Mouse (Mus musculus) MN1 (cell line): ENCODE data around the gene Bcl2a1b.
"Not testable (repeated sequence)": the region's sequence is repeated elsewhere in the genome, so short reads cannot be mapped to it uniquely, and the experiment has no call there.

Experiments used
- DNase-seq: peaks from one replicate; pipeline ENCODE4 v3.0.0-alpha.2; 2016; ENCODE audit warnings: low spot score

Bcl2a1b gene

DNA sequence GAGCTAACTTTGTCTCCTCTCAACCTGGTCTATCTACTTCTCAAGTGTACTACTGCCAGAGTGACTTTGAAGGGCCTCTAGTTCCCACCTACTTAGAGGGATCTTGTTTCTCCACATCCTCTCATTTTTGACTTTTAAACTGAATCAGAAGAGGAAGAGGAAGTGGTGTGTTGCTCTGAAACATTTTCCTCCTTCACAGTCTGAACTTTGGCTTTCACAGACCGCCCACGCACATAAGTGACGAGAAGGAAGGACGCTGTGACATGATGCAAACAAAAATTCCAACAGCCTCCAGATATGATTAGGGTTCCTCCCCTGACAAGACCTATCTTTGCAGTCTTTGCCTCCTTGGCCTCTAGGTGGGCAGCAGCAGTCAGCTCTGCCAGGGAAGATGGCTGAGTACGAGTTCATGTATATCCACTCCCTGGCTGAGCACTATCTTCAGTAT, at the start of gene Bcl2a1b, which contains the start of gene Gm29094:
Gene Bcl2a1b (plus strand): TSS at position 241 of the 448 bp plus-strand sequence.
Gene Gm29094 (plus strand): TSS at position 411 of the 448 bp plus-strand sequence.
- not testable (repeated sequence) for DNase-seq

DNA sequence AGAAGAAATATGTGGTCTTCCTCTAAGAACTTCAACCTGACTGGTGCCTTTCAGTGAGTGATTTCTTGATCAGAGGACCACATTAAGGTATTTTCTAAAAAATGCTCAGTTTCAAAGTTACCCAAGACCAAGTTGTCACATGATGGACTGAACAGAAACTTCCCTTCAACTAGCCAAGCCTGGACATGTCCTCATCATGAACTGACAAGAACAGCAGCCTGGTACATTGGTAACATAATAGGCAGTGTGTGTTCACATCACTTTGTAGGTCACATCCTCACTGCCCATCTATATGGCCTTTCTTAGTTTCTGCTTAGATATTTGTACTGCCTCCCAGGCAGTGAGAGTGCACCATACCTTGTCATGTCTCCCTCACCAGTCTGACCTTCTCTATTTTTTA, 26.5 kb upstream of the Bcl2a1b start:
- DNase-seq = not testable (repeated sequence)

DNA sequence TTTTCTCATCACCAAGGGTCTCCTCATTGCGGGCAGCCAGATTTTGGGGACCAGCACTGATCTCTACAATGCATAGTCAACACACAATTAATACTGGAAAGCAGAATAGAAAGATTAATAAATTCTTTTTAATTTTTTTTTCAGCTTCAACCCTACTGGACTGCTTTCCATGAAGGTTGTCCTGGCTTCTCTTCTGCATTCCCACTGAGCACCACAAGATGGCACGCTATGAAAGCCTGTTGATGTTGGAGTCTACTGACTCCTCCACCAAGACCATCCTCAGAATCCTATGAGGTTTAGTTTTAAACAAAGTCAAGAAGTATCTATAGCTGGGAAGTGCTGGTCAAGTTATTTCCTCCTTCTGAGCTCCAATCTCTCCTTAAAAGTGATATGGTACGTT, 20.2 kb upstream of the Bcl2a1b start:
- DNase-seq = peak; percentile 5

DNA sequence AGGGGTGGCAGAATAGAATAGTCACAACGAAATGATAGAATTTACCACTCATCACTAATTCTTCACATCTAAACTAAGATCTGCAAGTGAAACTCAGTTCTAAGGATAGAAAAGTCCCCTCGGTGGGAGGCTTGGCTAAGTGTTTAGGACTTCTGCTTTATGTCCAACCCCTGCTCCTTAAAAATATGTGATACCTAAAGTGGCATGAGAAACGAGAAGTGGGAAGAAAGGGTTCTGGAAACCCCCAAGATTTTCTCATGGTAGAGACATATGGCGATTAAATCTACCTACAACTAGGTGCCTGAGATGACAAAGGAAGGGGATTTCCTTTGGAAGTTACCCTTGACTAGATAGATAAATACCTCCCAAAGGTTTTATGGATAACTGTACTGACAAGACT, 19.5 kb upstream of the Bcl2a1b start:
- DNase-seq = not testable (repeated sequence)

DNA sequence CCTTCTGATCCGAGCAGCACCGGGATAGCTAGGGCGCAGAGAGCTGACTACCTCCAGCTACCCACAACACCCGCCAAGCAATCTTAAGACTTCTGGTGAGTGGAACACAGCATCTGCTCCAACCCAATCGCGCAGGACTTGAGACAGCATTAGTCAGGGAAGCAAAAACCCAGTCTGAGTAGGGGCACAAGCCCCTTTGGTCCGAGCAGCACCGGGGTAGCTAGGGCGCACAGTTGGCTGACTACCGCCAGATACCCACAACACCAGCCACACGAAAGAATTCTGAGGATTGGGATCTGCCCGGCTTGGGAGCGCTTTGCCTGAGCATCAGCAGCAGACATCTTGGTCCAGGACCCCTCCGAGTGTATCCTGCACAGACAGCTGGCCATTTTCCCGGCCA, 12.0 kb upstream of the Bcl2a1b start:
- not testable (repeated sequence) for DNase-seq

DNA sequence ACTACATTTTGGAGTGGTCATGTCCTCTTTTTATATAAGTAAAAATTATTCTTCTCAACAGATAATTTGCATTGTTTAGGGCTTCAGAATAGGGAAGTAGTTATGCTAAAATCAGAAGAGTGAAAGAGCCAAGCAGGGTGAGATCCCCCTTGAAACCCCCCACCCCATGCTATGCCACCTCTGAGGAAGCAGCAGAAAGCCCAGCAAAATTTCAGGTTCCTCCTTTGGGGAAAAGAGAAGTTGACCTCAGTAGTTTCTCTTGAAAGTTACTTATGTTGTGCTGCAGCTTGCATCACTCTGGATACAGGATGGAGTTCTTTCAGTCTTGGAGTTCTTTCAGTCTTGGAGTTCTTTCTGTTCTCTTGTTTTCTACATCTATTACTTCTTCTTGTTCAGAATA, 3.5 kb upstream of the Bcl2a1b start:
- not testable (repeated sequence) for DNase-seq

DNA sequence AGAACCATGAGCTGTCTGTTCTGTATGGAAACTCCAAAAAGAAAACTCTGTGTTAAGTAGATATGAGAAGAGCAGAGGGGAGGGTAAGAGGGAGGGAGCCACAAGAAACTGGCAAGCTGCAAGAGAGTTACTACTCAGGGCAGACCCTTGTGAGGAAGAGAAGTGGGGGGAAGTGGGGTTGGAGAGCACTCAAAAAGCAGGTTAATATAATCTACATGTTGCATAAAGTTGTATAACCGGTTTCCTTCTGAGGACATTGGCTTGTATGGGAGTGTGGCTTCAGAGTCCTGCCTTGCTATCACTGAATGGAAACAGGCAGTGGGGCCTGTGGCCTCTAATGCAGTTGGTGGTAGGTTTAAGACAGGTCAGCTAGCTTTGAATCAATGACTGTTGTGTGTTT, 1.5 kb upstream of the Bcl2a1b start:
- DNase-seq = not testable (repeated sequence)

DNA sequence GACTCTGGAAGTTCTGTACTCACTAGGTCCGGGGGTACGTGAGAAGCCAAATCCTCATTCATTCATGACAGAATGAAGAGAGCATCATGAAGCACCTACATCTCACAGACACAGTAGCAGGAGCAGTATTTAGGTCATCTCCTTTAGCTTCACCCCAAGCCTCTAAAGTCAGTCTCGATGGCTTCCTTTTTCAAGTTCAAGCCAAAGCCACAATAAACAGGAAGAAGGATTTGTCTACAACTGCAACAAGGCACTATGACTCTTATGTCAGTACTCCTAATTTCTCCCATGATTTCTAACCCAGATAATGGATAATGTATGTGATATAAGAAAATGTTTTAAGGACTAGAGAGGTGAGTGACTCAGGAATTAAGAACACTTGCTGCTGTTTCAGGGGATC, 660 bp upstream of the Bcl2a1b start:
- not testable (repeated sequence) for DNase-seq

DNA sequence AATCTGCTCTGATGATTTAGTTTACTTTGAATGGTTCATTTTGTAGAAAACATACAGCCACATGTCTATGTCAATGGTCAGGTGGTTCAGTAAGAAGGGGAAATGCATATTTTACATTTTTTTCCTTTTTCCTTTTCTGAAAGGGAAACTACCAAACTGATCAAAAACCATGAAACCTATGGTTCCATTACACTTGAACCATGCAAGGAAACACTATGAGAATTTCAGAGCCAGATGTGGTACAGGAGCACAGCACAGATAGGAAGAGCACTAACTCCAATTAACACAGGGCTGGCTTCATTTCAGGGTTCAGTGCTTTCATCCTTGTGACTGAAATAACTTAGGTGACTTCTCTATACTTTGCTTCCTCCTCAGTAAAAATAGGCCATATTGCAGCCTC, 3.2 kb downstream of the Bcl2a1b start:
- DNase-seq = not testable (repeated sequence)

DNA sequence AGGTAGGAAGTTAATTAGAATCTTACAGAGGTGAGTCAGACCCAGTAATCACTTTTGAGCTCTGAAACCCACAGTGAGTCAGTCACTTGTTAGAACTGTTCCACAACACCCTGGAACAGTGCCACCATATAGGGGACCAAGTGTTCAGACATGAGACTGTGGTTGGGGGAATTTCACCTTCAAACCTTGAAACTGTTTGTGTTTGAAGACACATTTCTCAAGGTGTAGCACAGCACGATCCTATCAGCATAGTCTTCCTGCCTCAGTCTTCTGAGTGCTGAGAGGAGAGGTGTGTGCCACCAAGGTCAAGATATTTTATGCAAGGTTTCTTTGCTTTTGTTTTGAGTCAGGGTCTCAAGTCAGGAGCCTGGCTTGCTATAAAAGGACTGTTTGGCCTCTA, 9.9 kb downstream of the Bcl2a1b start:
- DNase-seq = not testable (repeated sequence)

DNA sequence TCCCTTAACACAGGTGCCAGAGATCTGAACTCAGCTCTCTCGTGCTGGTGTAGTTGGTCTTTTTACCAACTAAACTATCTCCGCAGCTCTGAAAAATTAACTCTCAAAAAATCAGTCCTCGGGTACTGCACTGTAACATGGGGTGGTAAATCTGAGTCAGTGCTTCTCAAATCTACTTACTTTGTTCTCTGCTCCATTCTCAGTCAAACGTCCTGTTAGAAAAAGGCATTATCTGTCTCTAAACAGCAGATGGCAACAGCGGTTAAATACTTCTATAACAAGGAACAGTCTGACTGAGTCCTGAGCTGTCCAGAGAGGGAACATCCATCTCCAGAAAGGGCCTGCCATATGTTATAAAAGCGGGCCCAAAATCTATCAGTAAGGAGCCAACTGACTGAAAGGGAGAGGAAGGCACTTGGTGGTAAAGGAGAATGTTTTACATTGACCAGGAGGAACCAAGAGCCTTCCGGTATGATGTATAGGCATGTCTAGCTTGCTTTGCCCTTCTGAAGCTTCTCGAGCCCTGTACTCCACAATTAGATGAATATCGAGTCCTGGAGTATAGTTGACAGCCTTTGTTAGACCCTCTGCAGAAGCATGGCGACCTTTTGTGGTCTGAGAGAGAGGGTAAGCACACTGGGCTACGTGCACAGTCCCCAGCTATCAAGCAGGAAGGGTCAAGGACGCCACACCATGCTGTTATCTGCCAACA, 11.5 kb downstream of the Bcl2a1b start, which contains the start of gene Mthfs:
Gene Mthfs (plus strand): TSS at position 324 of the 712 bp plus-strand sequence.
- DNase-seq = not testable (repeated sequence)

DNA sequence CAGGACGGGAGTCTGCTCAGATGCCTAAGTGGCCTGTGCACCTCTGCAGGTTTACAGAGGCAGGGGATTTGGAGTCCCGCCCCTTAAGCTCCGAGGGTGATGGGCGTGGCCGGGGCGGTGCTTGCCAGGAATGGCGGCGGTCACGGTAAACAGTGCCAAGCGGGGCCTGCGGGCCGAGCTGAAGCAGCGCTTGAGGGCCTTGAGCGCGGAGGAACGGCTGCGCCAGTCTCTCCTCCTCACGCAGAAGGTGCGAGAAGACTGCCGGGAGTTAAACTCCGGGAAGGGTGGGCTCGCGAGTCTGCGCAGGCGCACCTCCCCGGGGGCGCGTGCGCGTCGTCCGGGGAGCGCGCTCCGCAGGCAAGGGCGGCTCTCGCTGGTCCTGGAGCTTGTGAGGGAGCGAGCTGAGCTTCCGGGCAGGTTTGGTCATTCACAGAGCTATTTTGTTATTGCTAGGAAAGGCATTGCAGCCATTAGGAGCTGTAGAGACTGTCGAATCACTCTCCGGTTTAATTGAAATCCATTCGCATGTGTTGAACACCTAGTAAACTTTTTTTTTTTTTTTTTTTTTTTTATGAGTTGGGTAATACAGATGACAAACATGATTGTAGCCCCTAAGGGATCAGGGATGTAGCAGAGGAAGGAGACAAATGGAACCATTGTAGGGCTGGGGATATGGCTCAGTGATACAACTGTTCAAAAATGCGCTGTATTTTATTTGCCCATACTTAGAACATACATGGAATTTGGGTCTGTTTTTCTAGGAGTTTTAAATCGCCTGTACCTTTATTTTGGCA, 12.3 kb downstream of the Bcl2a1b start:
- peak; percentile 11 for DNase-seq

DNA sequence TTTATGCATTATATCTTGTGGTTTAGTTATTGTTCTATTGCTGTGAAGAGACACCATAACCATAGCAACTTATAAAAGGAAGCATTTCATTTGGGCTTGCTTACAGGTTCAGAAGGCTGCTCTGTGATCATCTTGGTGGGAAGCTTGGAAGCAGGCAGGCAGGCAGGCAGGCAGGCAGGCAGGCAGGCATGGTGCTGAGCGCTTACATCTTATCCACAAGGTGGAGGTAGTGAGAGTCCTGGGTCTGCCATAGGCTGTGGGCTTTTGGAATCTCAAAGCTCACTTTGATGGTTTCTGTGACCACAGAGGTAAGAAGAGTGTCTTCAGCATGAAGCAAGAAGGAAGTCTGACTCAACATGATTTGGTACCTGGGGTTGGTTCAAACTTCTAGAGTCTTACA, 13.4 kb downstream of the Bcl2a1b start:
- not testable (repeated sequence) for DNase-seq

DNA sequence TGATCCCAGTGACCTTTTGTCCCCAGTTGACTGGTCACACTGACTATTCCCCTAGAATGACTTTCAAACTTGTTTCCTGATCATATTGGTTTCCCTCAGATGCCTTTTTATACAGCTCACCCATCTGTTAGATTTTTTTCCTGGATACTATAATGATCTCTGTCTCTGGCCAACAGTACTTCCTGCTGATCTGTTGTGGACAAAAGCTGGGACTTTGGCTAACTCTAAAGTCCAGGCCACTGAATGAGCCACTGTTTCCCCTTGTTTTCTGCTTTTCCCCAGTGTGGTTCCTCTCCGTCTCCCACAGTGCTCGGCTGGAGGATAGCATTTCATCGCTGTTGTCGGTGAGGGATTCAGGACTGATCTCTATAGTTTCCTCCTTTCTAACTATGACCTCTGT, 19.2 kb downstream of the Bcl2a1b start:
- not testable (repeated sequence) for DNase-seq

DNA sequence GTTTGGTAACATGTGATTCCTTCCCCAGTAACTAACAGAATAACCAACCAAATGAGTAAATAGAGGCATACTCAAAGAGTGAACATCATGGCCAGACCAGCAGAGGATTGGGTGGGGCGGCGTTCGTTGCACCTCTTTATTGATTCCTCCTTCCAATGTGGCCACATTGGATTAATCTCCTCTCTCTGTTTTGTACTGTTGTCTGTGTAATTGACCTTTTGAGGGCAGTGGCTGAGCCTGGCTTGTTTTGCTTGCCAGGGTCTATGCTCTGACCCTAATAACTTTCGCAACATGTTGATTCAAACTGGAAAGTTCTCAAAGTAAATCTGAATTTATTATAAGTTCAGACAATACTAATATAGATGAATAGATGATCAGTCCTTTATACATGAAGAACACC, 20.7 kb downstream of the Bcl2a1b start:
- not testable (repeated sequence) for DNase-seq

DNA sequence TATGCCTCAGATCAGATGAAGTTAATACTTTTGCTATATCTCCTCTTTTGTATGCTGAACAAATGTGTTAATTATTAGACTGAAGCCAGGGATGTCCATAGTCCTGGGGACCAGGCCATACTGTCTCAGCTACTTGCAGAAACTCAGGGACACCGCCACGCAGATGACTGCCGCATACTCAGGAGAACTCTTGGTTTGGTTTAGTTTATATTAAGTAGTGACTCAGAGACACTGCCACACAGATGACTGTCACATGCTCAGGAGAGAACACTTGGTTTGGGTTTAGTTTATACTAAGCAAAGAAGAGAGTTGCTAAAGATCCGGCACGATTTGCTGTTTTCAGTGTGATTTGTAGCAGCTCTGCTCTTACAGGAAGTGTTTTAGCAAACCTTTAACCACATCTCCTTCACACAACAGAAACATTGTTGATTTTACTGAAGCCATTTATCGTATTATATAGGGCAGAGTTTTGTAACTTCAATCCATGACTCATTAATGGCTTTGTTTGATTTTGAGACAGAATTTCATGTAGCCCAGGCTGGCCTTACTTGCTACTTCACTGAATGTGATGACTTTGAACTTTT, 21.8 kb downstream of the Bcl2a1b start:
- DNase-seq = not testable (repeated sequence)

DNA sequence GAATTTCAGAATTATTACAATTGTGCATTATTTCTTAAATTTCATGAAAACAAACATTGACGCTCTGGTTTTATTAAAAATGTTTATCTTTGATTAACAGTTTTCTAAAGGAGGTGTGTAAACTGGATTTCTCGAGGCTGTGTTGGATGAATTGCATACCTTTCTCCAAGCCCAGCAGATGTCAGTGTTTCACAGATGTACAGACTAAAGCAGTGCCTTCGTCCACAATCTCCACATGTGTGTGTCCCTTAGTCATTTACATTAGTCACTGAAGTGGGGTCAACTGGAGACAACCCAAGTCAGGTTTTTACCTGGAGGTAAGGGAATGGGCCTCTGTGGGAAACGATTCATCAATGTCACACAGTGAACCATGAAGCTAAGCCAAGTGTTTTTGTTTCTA, 27.1 kb downstream of the Bcl2a1b start:
- no peak for DNase-seq

DNA sequence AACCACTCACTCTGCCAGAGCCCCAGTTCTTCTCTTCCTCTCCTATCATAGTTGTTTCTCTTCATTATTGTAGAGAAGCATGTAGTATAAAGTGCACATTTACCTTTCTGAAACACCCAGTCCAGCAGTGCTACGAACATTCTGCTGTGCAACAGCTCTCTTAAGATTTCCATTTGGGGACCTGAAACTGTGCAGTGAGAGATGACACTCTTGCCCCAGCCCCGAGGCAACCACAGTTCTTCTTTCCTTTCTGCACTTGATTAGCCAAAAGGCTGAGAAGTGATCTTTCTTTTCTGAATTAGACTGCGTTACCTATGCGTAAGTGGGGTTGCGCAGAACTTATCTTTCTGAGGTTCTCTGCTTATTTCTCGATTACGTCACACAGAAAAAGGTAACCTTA, 29.1 kb downstream of the Bcl2a1b start:
- DNase-seq = no peak

DNA sequence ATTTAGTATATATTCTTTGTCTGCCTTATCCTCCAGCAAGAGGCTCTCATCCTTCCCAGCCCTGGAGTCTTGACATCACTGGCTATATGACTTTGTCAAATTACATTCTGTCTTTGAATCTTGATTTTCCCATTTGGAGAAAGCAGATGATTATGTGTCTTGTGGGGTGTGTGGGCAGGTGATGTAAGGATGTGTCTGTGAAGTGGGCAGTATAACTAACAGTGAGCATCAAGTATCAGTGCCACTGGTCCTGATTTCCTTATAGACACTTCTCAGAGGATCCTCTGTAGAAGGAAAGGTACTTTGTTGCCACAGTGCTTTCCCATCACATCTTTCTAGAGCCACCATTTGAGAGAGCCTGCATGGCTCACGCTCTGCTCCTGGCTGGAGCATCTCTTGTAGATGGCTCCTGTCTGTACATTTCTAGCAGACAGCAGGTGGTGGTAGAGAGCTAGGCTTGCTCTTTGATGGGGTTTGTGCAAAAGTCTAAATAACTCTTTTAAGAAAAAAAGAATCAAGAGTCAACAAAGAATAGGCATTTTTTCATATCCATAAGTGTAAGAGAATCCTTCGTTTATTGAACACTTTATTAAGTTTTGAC, 32.0 kb downstream of the Bcl2a1b start:
- not testable (repeated sequence) for DNase-seq

DNA sequence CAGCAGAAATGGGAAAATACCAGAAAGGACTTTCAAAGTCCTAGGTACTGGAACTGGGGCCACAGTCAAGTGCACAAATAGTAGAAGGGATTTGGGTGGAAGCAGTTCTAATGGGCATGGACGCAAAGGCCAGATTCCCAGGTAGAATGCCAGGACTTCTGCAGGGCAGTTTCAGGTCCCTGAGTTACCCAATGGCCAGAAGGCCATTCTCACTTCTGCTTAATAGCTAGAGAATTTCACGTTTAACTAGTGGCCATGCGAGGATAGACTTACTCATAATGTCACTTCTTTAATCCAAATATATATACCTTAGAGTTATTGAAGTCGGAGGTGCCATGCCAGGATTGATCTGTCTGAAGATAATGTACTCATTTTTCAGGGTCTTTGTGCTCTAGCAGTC, 38.1 kb downstream of the Bcl2a1b start:
- DNase-seq = not testable (repeated sequence)

DNA sequence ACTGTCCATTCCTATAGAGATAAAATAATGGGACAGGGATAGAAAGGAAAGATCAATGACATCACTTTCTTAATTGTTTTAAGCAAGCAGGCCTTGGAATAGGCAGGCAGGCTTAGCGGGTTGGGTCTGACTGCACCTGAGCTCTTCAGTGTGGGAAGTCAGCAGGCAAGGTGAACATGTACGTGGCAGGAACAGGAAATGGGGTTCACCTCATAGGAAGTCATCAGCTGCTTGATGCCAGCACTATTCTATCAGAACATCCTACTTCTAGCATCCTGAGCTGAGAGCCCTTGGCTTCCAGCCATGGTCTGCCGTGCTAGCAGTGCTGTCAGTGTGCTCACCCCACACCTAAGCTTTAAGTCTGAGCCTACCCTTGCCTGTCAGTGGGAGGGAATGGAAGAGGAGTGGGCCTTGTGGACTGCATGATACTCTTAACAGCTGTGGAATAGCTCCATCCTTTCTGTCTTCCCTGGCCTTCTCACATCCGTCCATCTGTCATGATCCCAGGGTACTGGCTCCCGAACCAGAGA, 40.0 kb downstream of the Bcl2a1b start:
- not testable (repeated sequence) for DNase-seq

DNA sequence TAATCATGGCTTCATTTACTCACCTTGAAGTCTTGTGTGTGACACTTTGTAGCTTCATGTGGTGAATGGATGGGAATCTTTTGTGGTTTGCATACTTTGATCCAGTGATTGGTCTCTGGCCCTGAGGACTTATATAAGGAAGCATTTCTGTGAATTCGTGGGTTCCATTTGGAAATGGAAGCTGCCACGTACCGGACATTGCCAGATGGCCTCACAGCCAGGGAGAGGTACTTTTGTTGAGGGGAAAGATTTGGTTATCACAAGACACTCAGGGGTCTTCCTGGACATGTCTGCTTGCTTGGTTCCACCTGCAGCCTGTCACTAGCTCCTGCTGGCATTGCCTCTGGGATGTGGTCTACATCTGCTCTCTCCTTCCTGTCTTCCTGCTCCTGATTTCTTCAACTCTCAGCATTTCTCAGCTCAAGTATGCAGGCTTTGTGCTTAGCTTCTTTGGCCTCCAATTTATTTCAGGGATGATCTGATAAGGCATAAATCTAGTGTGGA, 41.6 kb downstream of the Bcl2a1b start:
- DNase-seq = not testable (repeated sequence)
